Mouse (Mus musculus): ENCODE measurements around the gene Slamf6. TPM values are rescaled to one million over a fixed set of nuclear protein-coding genes. Genes with fewer than 3 reads are reported as not detected.
A peak's percentile ranks its signal among the peaks of the same experiment; 100 is the strongest.
"Not testable (repeated sequence)": the region's sequence is repeated elsewhere in the genome, so short reads cannot be mapped to it uniquely, and the experiment has no call there.

Slamf6 gene
- polyA plus RNA-seq (2012; rRNA removed) = 0.37 and 0.90 TPM in 2 replicates

- WGBS = 50% methylated on average over 14 of the region's 14 CpGs
- TF ChIP-seq CTCF (IDR thresholded peaks at IDR 0.05; ENCODE audit: extremely low read depth, insufficient read length, insufficient replicate concordance, low read depth, low read length) = no peak
- TF ChIP-seq POLR2A (IDR thresholded peaks at IDR 0.05; ENCODE audit: low read depth, low read length) = no peak
- Histone ChIP-seq H3K36me3 (ENCODE audit: control insufficient read depth, insufficient read depth, low read length) (no peaks in the 10 kb centered on the region), H3K27me3 (ENCODE audit: control insufficient read depth, insufficient read depth, low read length) (no peaks in the 10 kb centered on the region), H3K4me1 (ENCODE audit: control insufficient read depth, insufficient read depth, insufficient read length, low read length) (no peaks in the 10 kb centered on the region), H3K4me3 (ENCODE audit: low read depth, low read length) (peak within 1 kb of the TSS; percentile 48), H3K27ac (ENCODE audit: insufficient read depth, low read depth, low read length) (peak within 1 kb of the TSS; percentile 76)
Observed at GRCm38 (mm10) chr1:171917305-171918039, at the start of gene Slamf6. Slamf6 (plus strand) TSS chr1:171917515.

- TF ChIP-seq CTCF (IDR thresholded peaks at IDR 0.05; ENCODE audit: extremely low read depth, insufficient read length, insufficient replicate concordance, low read depth, low read length) (no peak), POLR2A (IDR thresholded peaks at IDR 0.05; ENCODE audit: low read depth, low read length) (no peak)
- 72% methylated on average over 1 of the region's 1 CpGs for WGBS
- H3K4me1 ChIP-seq (ENCODE audit: control insufficient read depth, insufficient read depth, insufficient read length, low read length) = no peaks in the 10 kb centered on the region
Observed at GRCm38 (mm10) chr1:171886989-171887388, 30.3 kb upstream of the Slamf6 start.

GRCm38 (mm10) chr1:171895364-171895763 is 22.0 kb upstream of the Slamf6 start, which contains the start of gene Gm10521:
Gm10521 (plus strand) TSS chr1:171895664.
- not testable (repeated sequence) for H3K4me1 ChIP-seq (ENCODE audit: control insufficient read depth, insufficient read depth, insufficient read length, low read length); H3K36me3 ChIP-seq (ENCODE audit: control insufficient read depth, insufficient read depth, low read length); H3K4me3 ChIP-seq (ENCODE audit: low read depth, low read length); H3K27me3 ChIP-seq (ENCODE audit: control insufficient read depth, insufficient read depth, low read length); H3K27ac ChIP-seq (ENCODE audit: insufficient read depth, low read depth, low read length)
- 82% methylated on average over 5 of the region's 5 CpGs for WGBS

More at GRCm38 (mm10) chr1:171886989-171887388, 30.3 kb upstream of the Slamf6 start:
- no peaks in the 10 kb centered on the region for H3K27me3 ChIP-seq (ENCODE audit: control insufficient read depth, insufficient read depth, low read length)
- H3K27ac ChIP-seq (ENCODE audit: insufficient read depth, low read depth, low read length) = no peak overlapping the region
- H3K4me3 ChIP-seq (ENCODE audit: low read depth, low read length) = no peak overlapping the region
- no peaks in the 10 kb centered on the region for H3K36me3 ChIP-seq (ENCODE audit: control insufficient read depth, insufficient read depth, low read length)

DNA sequence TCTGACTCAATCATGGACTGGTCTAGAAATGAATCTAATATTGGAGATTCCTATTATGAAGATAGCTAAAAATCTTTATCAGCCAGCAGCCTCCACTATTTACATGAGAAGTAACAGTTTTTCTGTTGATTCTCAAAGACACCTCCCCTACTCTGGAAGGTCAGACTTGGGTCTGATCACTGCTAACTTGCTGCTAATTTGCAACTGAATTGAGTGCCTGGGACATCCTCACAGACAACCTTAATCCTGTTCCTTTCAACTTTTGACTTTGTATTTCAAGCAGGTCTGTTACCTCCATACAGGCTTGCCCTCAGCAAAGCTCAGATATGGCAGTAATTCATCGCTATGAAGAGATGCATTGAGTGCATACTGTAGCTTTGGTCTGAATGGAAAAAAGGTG is 13.3 kb upstream of the Slamf6 start:
- H3K4me3 ChIP-seq (ENCODE audit: low read depth, low read length) = no peak overlapping the region
- H3K4me1 ChIP-seq (ENCODE audit: control insufficient read depth, insufficient read depth, insufficient read length, low read length) = no peaks in the 10 kb centered on the region
- no peak overlapping the region for H3K27ac ChIP-seq (ENCODE audit: insufficient read depth, low read depth, low read length)
- 80% methylated on average over 1 of the region's 1 CpGs for WGBS
- no peak for TF ChIP-seq POLR2A (IDR thresholded peaks at IDR 0.05; ENCODE audit: low read depth, low read length)
- TF ChIP-seq CTCF (IDR thresholded peaks at IDR 0.05; ENCODE audit: extremely low read depth, insufficient read length, insufficient replicate concordance, low read depth, low read length) = no peak
- no peaks in the 10 kb centered on the region for H3K27me3 ChIP-seq (ENCODE audit: control insufficient read depth, insufficient read depth, low read length)
- no peaks in the 10 kb centered on the region for H3K36me3 ChIP-seq (ENCODE audit: control insufficient read depth, insufficient read depth, low read length)

- 69% methylated on average over 13 of the region's 13 CpGs for WGBS
- H3K4me3 ChIP-seq (ENCODE audit: low read depth, low read length) = no peak overlapping the region
- no peaks in the 10 kb centered on the region for H3K4me1 ChIP-seq (ENCODE audit: control insufficient read depth, insufficient read depth, insufficient read length, low read length)
- H3K27me3 ChIP-seq (ENCODE audit: control insufficient read depth, insufficient read depth, low read length) = no peaks in the 10 kb centered on the region
- TF ChIP-seq CTCF (IDR thresholded peaks at IDR 0.05; ENCODE audit: extremely low read depth, insufficient read length, insufficient replicate concordance, low read depth, low read length) (no peak), POLR2A (IDR thresholded peaks at IDR 0.05; ENCODE audit: low read depth, low read length) (no peak)
- H3K27ac ChIP-seq (ENCODE audit: insufficient read depth, low read depth, low read length) = no peak overlapping the region
- H3K36me3 ChIP-seq (ENCODE audit: control insufficient read depth, insufficient read depth, low read length) = no peaks in the 10 kb centered on the region
Observed at GRCm38 (mm10) chr1:171915638-171916458, 1.5 kb upstream of the Slamf6 start.

DNA sequence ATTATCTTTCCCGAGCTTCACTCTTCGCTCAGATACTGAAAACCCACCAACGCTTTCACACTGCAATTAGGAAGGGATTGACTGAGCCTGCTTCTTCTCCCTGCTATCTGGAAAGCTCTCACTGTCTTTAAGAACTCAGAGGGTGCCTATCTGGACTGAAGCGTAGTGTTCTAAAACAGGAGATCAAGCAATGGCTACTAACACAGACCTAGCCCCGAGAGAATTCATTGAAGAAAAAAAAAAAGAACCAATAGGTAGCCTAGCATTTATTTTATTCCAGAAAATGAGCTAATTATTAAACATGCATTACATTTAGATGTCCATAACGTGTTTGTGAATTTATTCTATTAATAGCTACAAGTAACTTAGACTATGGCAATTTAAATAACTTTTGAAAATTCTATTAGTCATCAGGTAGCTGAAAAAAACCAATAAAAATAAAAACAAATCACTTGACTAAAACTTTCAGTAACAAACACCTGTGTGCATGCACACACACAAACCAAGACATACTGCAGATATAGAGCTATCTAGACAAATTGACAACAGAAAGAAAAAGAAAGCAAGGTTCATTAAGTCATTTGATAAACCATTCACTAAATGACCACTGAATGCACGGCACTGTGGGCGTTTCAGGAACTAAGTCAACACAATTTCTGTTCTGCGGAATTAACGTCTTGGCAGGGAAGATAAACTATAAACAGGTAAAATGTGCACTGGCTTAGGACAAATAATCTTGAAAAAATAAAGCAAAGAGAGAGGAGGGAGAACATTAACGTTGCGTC is 1.0 kb downstream of the Slamf6 start:
- no peaks in the 10 kb centered on the region for H3K27me3 ChIP-seq (ENCODE audit: control insufficient read depth, insufficient read depth, low read length)
- no peak for TF ChIP-seq POLR2A (IDR thresholded peaks at IDR 0.05; ENCODE audit: low read depth, low read length)
- TF ChIP-seq CTCF (IDR thresholded peaks at IDR 0.05; ENCODE audit: extremely low read depth, insufficient read length, insufficient replicate concordance, low read depth, low read length) = no peak
- H3K4me3 ChIP-seq (ENCODE audit: low read depth, low read length) = peak overlapping the region; percentile 48; the same call in 1 of the 2 replicates
- no peaks in the 10 kb centered on the region for H3K4me1 ChIP-seq (ENCODE audit: control insufficient read depth, insufficient read depth, insufficient read length, low read length)
- 46% methylated on average over 12 of the region's 12 CpGs for WGBS
- peak overlapping the region; percentile 76 for H3K27ac ChIP-seq (ENCODE audit: insufficient read depth, low read depth, low read length)
- H3K36me3 ChIP-seq (ENCODE audit: control insufficient read depth, insufficient read depth, low read length) = no peaks in the 10 kb centered on the region

Measured in small intestine, adult 2 months (tissue).